Mouse (Mus musculus): ENCODE measurements around the gene D930007J09Rik. TPM values are rescaled to one million over a fixed set of nuclear protein-coding genes. Genes with fewer than 3 reads are reported as not detected.
A peak's percentile ranks its signal among the peaks of the same experiment; 100 is the strongest.

The D930007J09Rik gene
- polyA plus RNA-seq, 1 experiment from 2014 or later = not detected

- no peaks in the 10 kb centered on the region for H3K27me3 ChIP-seq (replicated peaks)
- H3K4me3 ChIP-seq = no peak overlapping the region
- no peaks in the 10 kb centered on the region for H3K4me1 ChIP-seq
- 53% methylated on average over 5 of the region's 5 CpGs for WGBS
- H3K36me3 ChIP-seq = no peaks in the 10 kb centered on the region
- no peak overlapping the region for H3K4me2 ChIP-seq
- no peak for ATAC-seq (ENCODE audit: extremely low read depth, insufficient number of reproducible peaks, low FRiP score, low TSS enrichment)
- H3K9ac ChIP-seq = no peak overlapping the region
- no peak overlapping the region for H3K27ac ChIP-seq (replicated peaks)
- H3K9me3 ChIP-seq = no peaks in the 10 kb centered on the region
These were observed 19.6 kb downstream of the D930007J09Rik start for GRCm38 (mm10) chr13:32783055-32783454.

GRCm38 (mm10) chr13:32778861-32779260 lies 23.8 kb downstream of the D930007J09Rik start:
- Histone ChIP-seq H3K27ac (replicated peaks) (no peak overlapping the region), H3K4me3 (no peak overlapping the region), H3K9ac (no peak overlapping the region), H3K4me2 (no peak overlapping the region), H3K27me3 (replicated peaks) (no peaks in the 10 kb centered on the region), H3K9me3 (no peaks in the 10 kb centered on the region), H3K4me1 (peaks cover 21% of the 10 kb centered on the region), H3K36me3 (no peaks in the 10 kb centered on the region)
- WGBS = 58% methylated on average over 3 of the region's 3 CpGs
- ATAC-seq (ENCODE audit: extremely low read depth, insufficient number of reproducible peaks, low FRiP score, low TSS enrichment) = no peak

DNA sequence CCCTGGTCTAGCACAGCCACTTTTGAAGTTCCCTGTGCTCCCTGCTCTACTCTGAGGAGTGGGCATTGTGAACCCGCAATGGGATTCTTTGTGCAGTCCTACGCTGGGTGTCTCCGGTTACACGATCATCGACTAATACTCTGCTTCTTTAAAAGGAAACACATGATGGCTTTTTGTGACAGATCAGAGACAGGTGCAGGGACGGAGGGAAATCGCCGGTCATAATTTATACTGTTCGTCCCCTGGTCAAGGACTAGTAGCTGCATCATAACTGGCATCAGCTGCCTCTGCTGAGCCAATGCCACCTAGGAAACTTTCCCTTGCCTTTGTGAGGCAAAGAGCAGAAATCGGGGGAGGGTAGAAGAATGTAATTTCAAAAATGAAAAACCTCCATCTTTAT lies 26.3 kb downstream of the D930007J09Rik start:
- H3K36me3 ChIP-seq = no peaks in the 10 kb centered on the region
- H3K4me3 ChIP-seq = no peak overlapping the region
- no peak overlapping the region for H3K9ac ChIP-seq
- H3K4me1 ChIP-seq = peaks cover 21% of the 10 kb centered on the region
- H3K4me2 ChIP-seq = no peak overlapping the region
- H3K9me3 ChIP-seq = no peaks in the 10 kb centered on the region
- ATAC-seq (ENCODE audit: extremely low read depth, insufficient number of reproducible peaks, low FRiP score, low TSS enrichment) = no peak
- peak overlapping the region; percentile 52 for H3K27ac ChIP-seq (replicated peaks)
- no peaks in the 10 kb centered on the region for H3K27me3 ChIP-seq (replicated peaks)
- WGBS = 71% methylated on average over 10 of the region's 10 CpGs

DNA sequence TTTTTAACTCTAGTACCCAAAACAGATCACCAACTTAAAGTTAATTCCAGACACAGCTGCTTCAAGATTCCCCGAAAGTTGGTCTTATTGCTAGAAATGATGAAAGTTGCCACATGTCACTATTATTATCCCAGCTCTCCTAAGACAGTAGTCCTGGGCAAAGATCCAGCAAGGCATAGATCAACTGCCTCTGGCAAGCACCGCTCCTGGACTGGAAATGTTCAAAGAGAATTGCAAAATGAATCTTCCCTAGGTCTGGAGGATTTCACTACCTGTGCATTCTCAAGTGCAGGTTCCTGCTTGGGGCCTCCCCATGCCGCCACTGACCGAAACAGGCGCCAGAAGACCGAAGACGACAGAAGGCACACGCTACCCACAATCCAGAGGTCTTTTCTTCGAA lies 26.8 kb downstream of the D930007J09Rik start:
- ATAC-seq (ENCODE audit: extremely low read depth, insufficient number of reproducible peaks, low FRiP score, low TSS enrichment) = no peak
- Histone ChIP-seq H3K9ac (no peak overlapping the region), H3K27me3 (replicated peaks) (no peaks in the 10 kb centered on the region), H3K4me3 (no peak overlapping the region), H3K27ac (replicated peaks) (peak overlapping the region; percentile 52), H3K4me2 (no peak overlapping the region), H3K9me3 (no peaks in the 10 kb centered on the region), H3K36me3 (no peaks in the 10 kb centered on the region), H3K4me1 (peaks cover 21% of the 10 kb centered on the region)
- WGBS = 80% methylated on average over 9 of the region's 9 CpGs

DNA sequence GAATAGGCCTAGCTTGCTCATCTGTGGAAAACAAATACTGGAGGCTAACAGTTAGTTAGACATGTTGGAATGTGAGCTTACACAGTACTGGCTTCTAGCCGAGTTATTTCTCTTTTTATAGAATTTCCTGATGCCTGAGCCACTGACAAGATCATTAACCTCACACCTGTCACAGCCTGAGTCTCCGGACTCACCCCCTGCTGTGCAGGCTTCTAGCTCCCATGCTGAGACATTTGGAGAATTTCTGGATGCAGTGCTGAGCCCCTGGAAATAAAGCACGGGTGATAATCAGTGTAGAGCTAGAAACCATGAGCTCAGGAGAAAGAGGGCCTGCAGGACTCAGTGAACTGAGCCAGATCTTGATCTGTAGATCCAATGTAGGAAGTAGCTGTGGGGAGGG lies 32.7 kb downstream of the D930007J09Rik start:
- ATAC-seq (ENCODE audit: extremely low read depth, insufficient number of reproducible peaks, low FRiP score, low TSS enrichment) = no peak

GRCm38 (mm10) chr13:32768104-32768503 lies 34.5 kb downstream of the D930007J09Rik start:
- H3K9ac ChIP-seq = no peak overlapping the region
- ATAC-seq (ENCODE audit: extremely low read depth, insufficient number of reproducible peaks, low FRiP score, low TSS enrichment) = no peak
- no peak overlapping the region for H3K4me3 ChIP-seq
- H3K4me1 ChIP-seq = peaks cover 33% of the 10 kb centered on the region
- 11% methylated on average over 4 of the region's 4 CpGs for WGBS
- no peak overlapping the region for H3K27ac ChIP-seq (replicated peaks)
- H3K9me3 ChIP-seq = no peaks in the 10 kb centered on the region
- H3K27me3 ChIP-seq (replicated peaks) = no peaks in the 10 kb centered on the region
- no peaks in the 10 kb centered on the region for H3K36me3 ChIP-seq
- H3K4me2 ChIP-seq = no peak overlapping the region

More for the DNA sequence above, 32.7 kb downstream of the D930007J09Rik start:
- Histone ChIP-seq H3K36me3 (no peaks in the 10 kb centered on the region), H3K4me3 (no peak overlapping the region), H3K27ac (replicated peaks) (peak overlapping the region; percentile 67), H3K9me3 (no peaks in the 10 kb centered on the region), H3K4me1 (peaks cover 17% of the 10 kb centered on the region), H3K4me2 (no peak overlapping the region), H3K27me3 (replicated peaks) (no peaks in the 10 kb centered on the region), H3K9ac (no peak overlapping the region)
- 12% methylated on average over 3 of the region's 3 CpGs for WGBS

DNA sequence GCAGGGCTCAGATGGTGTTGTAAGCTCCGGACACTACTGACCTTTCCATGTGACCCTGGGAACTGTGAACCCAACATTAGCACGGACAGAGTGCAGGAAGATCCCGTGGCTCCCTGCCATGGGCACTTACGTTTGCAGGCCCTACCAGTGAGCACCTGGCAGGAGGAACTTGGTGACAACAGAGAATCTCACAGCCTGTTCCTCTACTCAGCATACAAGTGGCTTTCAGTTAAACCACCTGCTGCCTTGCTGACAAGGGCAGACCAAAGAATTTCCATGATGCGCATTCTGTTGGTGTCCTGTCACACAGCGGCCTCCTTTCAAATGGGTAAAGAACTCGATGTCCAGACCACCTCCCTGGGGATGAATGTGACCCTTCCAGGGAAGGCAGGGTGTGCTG lies 38.2 kb downstream of the D930007J09Rik start:
- ATAC-seq (ENCODE audit: extremely low read depth, insufficient number of reproducible peaks, low FRiP score, low TSS enrichment) = no peak
- H3K4me1 ChIP-seq = peaks cover 27% of the 10 kb centered on the region
- H3K4me2 ChIP-seq = no peak overlapping the region
- no peak overlapping the region for H3K4me3 ChIP-seq
- no peaks in the 10 kb centered on the region for H3K27me3 ChIP-seq (replicated peaks)
- no peaks in the 10 kb centered on the region for H3K36me3 ChIP-seq
- H3K27ac ChIP-seq (replicated peaks) = peak overlapping the region; percentile 53; the same call in 1 of the 2 replicates
- 14% methylated on average over 7 of the region's 7 CpGs for WGBS
- H3K9ac ChIP-seq = no peak overlapping the region
- H3K9me3 ChIP-seq = no peaks in the 10 kb centered on the region

DNA sequence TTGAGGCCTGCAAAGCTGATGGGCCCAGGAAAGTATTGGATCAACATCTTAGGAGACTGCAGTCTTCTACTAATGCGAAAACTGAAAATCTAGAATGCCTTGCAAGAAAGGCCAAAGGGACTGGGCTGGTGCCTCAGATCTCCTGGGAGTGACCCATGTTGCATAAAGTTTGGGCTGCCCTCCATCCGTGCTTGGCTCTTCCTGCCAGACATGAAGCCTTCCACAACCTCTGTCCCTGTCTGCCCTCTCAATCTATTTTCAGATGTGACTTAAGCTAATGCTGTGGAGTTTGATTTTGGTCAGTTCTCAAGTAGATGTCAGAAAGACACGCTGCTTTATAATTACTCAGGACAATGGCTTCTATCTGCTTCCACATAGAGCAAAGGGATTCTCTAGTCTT lies 39.5 kb downstream of the D930007J09Rik start:
- no peak overlapping the region for H3K27ac ChIP-seq (replicated peaks)

GRCm38 (mm10) chr13:32760795-32761194 lies 41.9 kb downstream of the D930007J09Rik start:
- Histone ChIP-seq H3K4me2 (no peak overlapping the region), H3K9ac (no peak overlapping the region)

More for the DNA sequence above, 39.5 kb downstream of the D930007J09Rik start:
- H3K4me2 ChIP-seq = no peak overlapping the region
- H3K27me3 ChIP-seq (replicated peaks) = no peaks in the 10 kb centered on the region
- no peak overlapping the region for H3K9ac ChIP-seq
- WGBS = 59% methylated on average over 3 of the region's 3 CpGs
- no peak for ATAC-seq (ENCODE audit: extremely low read depth, insufficient number of reproducible peaks, low FRiP score, low TSS enrichment)
- no peaks in the 10 kb centered on the region for H3K9me3 ChIP-seq
- H3K4me3 ChIP-seq = no peak overlapping the region
- peaks cover 27% of the 10 kb centered on the region for H3K4me1 ChIP-seq
- no peaks in the 10 kb centered on the region for H3K36me3 ChIP-seq

DNA sequence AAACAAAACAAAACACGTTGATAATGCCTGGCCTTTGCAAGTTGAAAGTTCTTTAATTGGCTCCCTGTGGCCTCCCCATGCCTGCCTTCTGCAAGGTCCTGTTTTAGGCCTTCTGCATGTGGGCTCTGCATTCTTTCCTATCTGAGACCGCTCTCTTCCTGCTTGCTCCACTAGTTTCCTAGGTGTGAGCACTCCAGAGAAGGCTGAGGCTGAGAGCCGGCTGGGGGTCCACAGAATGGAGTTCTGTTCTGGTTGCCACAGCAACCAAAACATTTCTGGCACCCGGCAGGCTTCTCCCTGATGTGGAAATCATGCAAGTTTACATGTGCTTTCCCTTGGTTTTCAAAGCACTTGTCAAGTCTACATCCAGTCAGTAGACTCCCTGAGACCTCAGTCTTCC lies 43.6 kb downstream of the D930007J09Rik start:
- Histone ChIP-seq H3K9me3 (no peaks in the 10 kb centered on the region), H3K9ac (no peak overlapping the region), H3K36me3 (no peaks in the 10 kb centered on the region), H3K4me2 (no peak overlapping the region), H3K27me3 (replicated peaks) (no peaks in the 10 kb centered on the region), H3K4me1 (peaks cover 20% of the 10 kb centered on the region), H3K27ac (replicated peaks) (no peak overlapping the region), H3K4me3 (no peak overlapping the region)
- WGBS = 14% methylated on average over 4 of the region's 4 CpGs
- no peak for ATAC-seq (ENCODE audit: extremely low read depth, insufficient number of reproducible peaks, low FRiP score, low TSS enrichment)

More at GRCm38 (mm10) chr13:32760795-32761194, 41.9 kb downstream of the D930007J09Rik start:
- H3K27me3 ChIP-seq (replicated peaks) = no peaks in the 10 kb centered on the region
- H3K4me1 ChIP-seq = peaks cover 27% of the 10 kb centered on the region
- H3K9me3 ChIP-seq = no peaks in the 10 kb centered on the region
- no peaks in the 10 kb centered on the region for H3K36me3 ChIP-seq
- 78% methylated on average over 2 of the region's 2 CpGs for WGBS
- no peak for ATAC-seq (ENCODE audit: extremely low read depth, insufficient number of reproducible peaks, low FRiP score, low TSS enrichment)
- H3K27ac ChIP-seq (replicated peaks) = no peak overlapping the region
- H3K4me3 ChIP-seq = no peak overlapping the region
